Mouse (Mus musculus) urinary bladder, postnatal 36 days (tissue): ENCODE results near the gene Lonp2.

ENCODE experiments used
- DNase-seq, 2 experiments: peaks; one replicate each; pipeline ENCODE4 v3.0.0; 2022; ENCODE audit warnings: low spot score in 2 of 2, mixed read lengths in 1 of 2

Gene Lonp2

DNA sequence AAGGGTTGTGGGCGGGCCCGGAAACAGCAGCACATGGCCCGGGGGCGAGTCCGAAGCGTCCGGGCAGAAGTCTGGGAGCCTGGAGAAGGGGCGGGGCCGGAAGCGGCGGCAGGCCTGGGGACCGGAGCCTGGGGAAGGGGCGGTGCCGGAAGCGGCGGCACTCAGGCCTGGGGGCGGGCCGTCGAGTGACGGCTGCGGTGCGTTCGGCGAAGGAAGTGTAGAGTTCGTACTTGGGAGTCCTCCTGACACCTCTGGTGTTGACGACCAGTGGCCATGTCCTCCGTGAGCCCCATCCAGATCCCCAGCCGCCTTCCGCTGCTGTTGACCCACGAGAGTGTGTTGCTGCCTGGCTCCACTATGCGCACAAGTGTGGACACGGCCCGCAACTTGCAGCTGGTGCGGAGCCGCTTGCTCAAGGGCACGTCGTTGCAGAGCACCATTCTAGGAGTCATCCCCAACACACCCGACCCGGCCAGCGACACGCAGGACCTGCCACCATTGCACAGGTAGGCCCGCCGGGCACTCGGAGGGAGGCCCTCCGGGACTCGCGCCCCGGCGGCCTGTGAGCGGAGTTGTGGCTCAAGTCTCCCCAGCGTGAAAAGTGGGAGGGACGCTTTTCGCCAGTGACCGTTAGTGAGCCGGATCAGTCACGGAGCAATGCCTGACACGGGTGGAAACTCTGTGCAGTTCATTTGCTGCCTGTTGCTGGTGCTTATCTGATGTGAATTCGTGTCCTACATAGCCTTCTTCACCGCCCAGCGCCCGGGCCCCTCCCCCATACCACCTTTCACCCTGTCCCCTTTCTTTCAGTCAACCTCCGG is at the start of gene Lonp2:
Gene Lonp2 (plus strand): TSS at position 133 of the 821 bp plus-strand sequence.
- DNase-seq, result peak; percentile 95 to 98

DNA sequence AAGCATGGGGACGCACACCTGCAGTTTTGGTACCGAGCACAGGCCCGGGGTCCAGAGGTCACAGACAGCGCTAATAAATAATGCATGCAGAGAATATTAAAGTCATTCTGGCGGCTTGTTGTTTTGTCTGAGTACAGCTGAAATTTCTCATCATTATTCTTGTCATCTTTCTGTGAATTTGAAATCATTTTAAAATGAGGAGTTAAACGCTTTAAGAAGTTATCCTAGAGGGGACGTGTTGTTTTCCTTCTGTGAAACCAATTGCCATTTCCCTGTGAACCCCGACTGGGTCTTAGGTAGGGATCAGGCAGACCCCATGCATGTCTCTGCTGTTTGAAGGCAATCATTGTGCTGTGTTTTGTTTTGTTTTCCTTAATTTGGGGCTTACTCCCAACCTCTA is 46.3 kb upstream of the Lonp2 start:
- no peak for DNase-seq

DNA sequence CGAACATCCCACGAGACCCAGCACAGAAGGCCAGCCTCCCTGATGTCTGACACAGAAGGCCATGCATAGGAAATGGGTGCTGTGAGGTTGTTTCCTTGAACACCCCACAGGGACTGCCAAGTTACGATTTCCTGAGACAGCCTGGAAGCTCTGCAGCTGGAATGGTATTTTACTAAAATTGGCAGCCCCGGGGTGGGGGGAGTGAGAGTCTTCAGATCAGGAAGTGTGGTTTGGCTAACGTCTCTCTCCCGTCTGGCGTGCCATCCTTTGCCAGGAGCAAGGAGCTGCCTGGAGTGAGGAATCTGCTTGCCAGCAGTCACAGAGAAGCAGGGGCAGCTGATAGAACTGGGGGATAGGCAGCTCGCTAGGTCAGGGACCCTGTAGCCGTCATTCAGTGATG is 45.8 kb upstream of the Lonp2 start:
- no peak for DNase-seq

DNA sequence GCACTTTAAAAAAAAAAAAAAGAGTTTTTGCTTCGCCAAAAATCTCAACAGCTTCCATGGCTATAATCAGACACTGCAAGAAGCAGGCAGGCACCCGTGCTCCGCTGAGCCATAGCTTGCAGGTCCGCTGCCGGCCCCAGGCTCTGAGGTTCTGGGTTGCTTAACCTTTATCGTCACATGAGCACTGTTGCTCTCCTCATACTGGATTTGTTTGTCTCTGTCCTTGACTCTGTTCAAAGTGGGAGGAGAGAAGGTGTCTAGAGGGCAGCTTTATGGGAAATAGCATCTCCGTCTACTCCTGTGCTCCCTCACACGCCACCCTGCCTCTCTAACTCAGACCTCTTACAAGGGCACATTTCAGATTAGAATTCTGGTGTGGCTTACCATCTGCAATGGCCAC is 45.1 kb upstream of the Lonp2 start:
- no peak for DNase-seq

GRCm38 (mm10) chr8:86580458-86580857 is 43.4 kb upstream of the Lonp2 start, which contains the start of gene Abcc12:
Abcc12 (minus strand) TSS chr8:86580686.
- DNase-seq, result no peak

DNA sequence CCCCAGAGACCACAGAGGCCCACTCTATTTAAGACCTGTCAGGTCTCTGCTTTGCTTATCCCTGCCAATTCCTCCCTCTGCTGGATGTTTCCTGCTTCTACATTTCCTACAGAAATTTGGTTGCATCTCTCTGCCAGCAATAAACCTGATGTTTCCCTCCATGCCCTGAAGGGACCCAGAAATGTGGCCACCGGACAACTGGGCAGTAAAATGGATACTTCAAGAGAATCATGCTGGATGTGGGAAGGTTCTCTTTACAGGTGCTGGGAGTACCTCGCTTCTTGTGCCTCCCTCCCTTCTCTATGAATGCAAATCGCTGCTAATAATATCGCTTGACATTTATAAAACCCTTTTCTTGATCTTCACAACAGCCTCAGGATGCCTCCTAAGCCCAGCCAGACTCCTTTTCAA is 41.9 kb upstream of the Lonp2 start:
- DNase-seq, result no peak

GRCm38 (mm10) chr8:86585118-86585517 is 38.7 kb upstream of the Lonp2 start:
- DNase-seq, result peak; percentile 61 to 78

DNA sequence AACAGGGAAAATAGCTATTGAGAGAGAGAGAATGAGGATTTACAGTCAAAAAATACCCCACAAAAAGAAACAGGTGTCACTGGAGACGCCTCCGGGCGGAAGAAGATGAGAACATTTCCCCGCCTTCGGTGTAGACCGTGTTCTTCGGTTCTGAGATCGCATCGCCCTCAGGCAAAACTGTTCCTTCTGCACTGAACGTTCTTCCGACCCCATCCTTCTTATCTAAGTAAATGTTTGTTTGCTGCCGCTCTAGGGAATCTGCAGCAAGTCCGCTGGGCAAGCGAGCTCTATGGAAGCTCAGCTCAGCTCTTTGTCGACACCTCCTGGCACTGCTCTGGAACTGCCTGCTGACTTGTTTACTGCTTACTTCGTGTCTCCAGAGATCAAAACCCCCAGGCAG is 38.3 kb upstream of the Lonp2 start:
- peak; percentile 60 to 70 for DNase-seq

- no peak for DNase-seq
Measured at GRCm38 (mm10) chr8:86586058-86586457, 37.8 kb upstream of the Lonp2 start.

DNA sequence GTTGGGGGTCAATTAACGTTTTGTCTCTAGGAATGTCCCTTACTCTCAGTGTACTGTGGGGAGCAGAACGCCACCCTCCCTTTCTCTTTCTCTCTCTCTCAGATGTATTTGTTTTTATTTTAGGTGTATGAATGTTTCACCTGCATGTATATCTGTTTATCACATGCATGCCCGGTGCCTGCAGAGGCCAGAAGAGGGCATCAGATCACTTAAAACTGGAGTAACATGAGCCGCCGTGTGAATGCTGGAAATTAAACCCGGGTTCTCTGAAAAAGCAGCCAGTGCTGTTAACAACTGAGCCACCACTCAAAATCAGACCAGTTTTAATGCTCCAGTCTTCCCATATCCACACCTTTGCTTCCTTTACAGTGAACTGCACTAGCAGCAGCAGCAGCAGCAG is 37.2 kb upstream of the Lonp2 start:
- no peak for DNase-seq

GRCm38 (mm10) chr8:86588338-86588737 is 35.5 kb upstream of the Lonp2 start:
- no peak for DNase-seq

DNA sequence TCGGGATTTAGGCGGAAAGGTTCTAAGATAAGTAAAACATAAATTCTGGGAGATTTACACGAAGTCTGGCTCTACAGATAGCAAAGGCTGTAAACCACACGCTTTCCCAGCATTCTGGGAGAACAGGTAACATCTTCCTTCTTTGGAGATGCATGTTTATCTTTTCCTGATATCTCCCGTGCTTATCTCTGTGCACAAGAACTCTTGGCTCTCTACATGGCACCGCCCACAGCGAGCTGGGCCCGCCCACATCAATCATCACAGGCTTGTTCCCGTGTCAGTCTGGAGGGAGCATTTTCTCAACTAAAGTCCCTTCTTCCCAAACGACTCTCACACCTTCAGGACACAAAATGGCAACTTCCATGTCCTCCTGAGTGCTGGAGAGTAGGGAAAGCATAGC is 30.7 kb upstream of the Lonp2 start:
- no peak for DNase-seq

- no peak for DNase-seq
Measured at GRCm38 (mm10) chr8:86594159-86594796, 29.6 kb upstream of the Lonp2 start.

- no peak for DNase-seq
Measured at GRCm38 (mm10) chr8:86595671-86596070, 28.2 kb upstream of the Lonp2 start.

DNA sequence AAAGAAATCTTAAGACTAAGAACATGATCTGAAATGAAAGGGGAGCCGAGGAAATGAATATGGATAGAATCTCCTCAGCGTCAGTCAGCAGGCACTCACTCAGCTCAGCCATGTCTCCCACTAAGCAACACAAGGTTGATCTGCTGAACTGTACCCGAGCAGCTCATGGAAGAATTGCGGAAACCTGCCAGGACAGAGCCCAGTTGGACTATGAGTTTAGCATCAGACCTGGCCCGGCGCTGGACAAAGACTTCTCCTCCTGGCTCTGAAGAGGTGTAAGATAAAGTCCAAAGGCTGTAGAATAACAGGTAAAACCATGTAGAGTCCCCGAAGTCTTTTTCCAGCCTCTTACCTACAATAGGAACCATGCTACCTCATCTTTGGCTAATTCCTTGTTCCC is 26.2 kb upstream of the Lonp2 start:
- DNase-seq, result no peak

- no peak for DNase-seq
Measured at GRCm38 (mm10) chr8:86599299-86599698, 24.5 kb upstream of the Lonp2 start.

DNA sequence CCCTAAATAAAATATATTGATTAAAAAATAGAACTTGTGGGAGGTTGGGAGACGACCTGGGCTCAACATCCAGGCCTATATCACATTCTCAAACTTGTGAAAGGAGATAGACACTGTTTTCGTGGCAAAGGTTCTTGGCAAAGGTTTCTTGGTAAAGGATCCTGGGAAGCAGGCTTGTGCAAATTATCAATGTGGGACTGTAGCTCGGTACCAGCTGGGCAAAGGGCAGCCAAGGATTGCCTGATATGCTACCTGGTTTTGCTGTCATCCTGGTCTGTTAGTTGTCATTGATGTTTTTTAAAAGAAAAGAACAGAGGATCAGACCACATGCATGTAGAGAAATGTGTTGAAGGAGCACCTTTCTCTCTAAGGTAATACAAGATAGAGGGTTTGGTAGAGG is 23.5 kb upstream of the Lonp2 start:
- no peak for DNase-seq

DNA sequence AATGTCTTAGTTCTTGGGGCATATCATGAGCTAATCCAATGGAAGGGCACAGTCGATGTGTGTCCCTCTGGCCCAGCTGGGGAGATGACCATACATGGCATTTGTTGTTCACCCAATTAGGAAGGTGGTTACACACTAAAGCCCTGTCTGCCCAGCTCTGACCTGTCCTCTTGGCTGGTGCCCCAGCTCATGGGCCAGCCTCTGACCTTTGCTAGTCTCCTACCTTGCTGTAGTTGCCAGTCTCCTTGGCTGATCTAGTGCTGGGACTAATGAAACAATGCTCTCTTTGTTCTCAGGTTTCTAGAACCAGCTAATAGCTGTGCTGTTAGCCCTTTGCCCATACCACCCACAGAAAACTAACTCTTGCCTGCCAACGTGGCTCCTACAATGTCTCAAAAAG is 20.7 kb upstream of the Lonp2 start:
- DNase-seq, result no peak

GRCm38 (mm10) chr8:86604676-86605075 is 19.2 kb upstream of the Lonp2 start:
- DNase-seq, result no peak

GRCm38 (mm10) chr8:86613798-86614197 is 10.0 kb upstream of the Lonp2 start:
- no peak for DNase-seq

DNA sequence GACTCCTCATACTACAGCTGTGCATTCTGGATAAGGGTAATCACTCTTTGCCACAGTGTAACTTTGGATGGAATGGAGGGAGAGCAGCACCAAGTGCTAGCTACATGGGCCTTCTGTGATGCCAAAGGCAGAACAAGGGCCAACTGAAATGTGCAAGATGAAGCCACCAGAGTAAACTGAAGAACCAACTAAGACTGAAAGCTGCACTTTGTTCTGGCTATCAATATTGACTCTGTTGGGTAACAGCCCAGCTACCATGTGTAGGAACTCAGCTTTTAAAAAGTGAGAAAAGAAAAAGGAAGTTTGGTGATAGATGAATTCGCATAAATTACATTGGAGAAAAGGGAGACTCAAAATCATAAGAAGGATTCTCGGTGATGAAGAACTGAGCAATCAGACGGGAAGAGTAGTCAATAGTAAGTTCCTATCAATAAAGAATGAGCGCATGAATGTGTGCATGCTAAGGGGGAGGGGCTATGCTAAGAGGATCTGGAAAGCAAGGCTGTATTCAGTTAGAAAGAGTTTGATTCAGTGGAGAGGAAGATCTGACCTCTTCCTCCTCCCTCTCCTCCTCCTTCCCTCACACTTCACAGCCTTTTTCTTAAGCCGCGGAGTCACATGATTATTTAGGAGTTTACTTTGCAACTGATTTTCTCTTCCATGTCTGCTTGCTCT is 8.6 kb upstream of the Lonp2 start:
- no peak for DNase-seq

DNA sequence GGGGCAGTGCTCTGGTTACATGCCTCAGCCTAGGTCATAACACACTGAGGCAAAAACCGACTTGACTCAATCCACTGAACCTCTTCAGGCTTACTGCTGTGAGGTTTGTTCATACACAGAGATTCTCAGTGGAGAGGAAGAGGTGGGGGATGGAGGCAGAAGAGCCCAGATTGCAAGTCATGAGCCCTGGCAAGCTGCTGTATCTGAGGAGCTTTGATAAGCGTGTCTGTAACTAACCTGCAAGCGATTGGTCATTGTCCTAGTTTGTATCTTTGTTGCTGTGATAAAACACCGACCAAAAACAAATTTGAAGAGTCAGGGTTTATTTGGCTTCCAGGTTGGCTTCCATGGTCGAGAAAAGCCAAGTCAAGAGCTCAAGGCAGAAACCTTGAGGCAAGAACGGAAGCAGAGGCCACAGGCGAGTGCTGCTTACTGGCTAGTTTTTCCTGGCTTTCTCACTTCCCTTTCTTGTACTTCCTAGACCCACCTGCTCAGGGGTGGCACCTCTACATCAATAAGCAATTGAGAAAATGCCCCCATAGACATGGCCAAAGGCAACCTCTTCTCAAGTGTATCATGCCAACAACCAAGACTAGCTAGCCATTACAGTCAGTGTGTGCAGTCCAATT is 6.0 kb upstream of the Lonp2 start:
- DNase-seq, result no peak
